Mouse (Mus musculus): Measurements from ENCODE around the gene Cdc20.

The Cdc20 gene

DNA sequence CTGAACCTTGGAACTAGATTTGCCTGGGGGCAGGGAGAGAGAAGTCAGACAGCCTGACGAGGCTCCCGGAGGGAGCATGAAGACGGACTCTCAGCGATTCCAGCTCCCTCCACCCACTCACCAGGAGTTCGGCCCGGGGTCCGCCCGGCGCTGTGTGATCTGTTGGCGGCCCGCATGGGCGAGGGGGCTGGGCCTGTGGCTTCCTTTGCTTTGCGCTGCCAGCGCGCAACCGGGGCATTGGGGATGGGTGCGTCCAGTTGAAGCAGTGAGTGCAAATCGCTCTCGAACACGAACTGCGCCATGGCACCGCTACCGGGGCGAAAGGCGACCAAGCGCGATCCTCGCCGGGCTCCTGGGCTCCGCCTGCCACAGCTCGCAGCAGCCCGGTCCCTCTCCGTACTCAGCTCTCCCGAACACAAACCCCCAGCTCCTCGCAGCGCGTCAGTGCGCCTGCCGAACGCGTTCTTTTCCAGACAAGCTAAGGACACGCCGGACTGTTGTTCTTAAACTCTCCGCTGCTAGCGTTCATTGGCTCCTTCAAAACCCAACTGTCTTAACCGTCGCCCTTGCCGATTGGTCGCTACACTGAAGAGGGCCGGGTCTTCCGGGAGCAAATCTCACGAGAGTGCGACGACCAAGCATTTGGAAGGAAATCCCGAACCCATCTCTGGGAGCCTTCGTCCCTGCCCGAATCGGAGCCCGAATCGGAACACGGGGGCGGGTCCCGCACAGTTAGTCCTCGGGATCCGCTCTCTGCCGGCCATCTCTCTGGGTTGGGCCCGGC lies at the start of gene Cdc20:
Gene Cdc20 (minus strand): TSS at position 533 of the 784 bp plus-strand sequence.
- peak; percentile 95 for DNase-seq (ENCODE audit: low spot score)

DNA sequence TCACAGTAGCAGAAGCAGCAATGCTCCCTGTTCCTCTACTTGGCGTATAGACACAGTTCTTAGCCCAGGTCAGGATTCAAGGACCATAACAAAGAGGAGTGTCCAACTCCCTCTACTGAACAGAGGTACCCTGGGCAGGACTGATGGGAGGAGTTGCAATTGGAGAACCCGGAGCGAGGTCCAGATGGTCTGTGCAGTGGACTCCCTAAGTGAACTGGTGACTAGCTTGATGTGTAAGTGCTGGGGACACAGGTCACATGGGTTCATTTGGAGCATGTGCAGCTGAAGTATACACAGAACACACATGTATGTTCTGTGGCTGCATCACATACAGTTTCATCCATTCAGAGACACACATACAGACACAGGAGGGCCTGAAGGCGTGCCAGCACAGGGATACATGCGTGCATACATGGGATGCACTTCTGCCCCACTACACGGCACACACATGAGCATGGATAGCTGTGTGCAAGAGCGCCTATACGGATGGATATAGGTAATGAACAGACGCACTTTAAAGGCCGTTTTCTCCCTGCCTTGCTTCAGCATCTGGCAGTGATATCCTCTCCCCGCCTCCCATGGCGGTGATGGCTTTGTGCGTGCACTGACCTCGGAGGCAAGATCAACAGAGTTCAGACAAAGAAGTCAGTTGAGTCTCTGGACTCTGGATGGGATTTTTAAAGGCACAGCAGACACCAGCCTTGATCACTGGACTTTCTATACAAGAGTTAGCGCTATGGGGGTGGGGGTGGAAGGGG lies 39.8 kb upstream of the Cdc20 start:
- DNase-seq (ENCODE audit: low spot score), result no peak

DNA sequence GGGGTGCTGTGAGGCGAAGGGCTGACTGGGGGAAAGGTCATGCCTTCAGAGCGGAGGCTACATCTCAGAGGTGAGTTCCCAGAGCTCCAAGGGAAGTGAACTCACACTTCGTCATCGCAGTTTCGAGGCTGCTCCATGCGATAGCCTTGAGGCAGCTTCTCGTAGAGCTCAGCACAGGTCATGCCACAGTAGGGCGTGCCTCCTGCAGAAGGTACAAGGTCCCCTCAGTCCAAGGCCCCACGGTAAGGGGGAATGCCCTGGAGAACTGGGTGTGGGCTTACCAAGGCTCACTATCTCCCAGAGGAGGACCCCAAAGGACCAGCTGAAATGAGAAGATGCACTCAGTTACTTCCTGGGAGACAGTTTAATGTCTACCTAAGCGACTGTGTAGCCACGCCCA lies 35.5 kb upstream of the Cdc20 start:
- DNase-seq (ENCODE audit: low spot score), result no peak

DNA sequence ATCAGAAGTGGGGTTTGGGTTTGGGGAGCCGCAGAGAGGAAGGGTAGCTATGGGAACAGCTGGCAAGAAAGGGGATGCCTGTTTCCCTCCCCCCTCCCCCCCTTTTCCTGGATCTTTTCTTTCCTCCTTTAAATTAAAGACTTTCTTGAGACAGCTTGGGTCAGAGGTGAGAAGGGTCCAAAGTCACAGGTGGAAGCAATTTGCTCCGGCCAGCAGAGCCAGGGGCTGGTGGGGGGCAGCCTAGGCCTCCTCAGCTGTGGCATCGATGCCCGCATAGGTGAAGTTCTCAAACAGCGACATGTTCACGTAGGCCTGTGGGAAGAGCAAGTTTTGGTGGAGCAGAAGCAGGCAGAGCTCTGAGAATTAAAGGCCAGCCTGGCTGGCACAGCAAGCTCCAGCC lies 34.1 kb upstream of the Cdc20 start:
- DNase-seq (ENCODE audit: low spot score), result no peak

DNA sequence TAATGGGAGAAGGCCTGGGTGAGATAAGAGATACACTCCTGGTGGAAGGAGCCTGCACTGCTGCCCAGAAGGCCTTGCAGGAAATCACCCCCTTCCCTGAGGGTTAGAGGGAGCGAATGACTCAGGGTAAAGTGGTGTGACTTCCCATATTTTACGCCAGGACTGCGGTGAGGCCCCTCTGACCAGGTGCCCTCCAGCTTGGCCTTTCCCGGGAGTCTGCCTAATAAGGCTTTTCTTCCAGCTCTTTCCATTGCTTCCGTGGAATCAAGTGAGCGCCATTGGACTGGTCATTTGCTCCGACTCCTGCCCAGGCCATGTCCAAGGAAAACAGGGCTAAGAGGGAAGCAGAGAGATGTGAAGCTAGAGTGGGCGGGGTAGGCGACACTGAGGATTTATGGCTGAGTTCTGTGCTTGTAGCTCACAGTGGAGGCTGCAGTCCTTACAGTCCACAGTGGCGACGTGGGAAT lies 28.6 kb upstream of the Cdc20 start:
- no peak for DNase-seq (ENCODE audit: low spot score)

DNA sequence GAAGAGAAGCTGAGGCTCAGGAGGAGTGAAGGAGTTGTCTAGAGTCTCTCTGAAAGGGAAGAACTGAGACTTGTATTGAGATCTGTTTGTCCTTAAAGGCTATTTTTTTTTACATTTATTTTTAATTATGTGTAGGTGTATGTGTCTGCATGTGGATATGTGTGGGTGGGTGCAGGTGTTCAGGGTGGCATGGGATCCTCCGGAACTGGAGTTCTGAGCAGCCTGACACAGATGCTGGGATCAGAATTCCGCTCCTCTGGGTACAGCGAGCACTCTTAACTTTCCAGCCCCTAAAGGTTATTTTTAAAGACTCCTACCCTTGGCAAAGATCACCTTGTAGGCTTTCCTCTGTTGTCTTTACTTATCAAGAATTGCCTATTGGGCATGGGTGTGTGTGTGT lies 27.8 kb upstream of the Cdc20 start:
- no peak for DNase-seq (ENCODE audit: low spot score)

DNA sequence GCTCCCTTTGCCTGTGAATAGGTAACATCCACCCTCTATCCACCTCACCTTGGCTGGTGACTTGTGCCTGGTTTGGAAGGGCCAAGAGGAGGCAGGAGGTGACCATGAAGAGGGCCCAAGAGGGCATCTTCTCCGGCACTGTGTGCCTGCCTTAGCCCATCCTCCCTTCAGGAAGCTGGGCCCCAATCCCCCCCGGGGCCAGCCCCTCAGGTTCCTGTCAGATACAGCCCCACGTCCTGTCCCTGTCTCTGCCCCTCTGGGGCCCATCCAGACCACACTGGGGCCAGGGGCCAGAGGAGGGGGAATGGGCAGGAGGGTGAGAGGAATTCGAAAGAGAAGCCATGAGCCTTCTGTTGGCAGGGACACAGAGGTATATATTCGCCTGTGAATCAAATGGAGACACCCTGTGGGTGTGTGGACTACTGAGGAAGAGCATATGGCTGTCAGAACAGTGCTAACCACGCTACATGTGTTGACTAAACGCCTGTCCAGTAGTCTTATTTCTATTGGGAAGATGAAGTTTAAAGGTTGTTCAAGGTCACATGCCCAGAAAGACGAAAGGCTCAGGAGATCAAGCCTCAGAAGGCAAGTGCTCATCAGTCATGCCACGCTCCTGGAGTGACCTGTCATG lies 20.3 kb upstream of the Cdc20 start, which contains the start of gene Mpl:
Gene Mpl (minus strand): TSS at position 169 of the 631 bp plus-strand sequence.
- no peak for DNase-seq (ENCODE audit: low spot score)

DNA sequence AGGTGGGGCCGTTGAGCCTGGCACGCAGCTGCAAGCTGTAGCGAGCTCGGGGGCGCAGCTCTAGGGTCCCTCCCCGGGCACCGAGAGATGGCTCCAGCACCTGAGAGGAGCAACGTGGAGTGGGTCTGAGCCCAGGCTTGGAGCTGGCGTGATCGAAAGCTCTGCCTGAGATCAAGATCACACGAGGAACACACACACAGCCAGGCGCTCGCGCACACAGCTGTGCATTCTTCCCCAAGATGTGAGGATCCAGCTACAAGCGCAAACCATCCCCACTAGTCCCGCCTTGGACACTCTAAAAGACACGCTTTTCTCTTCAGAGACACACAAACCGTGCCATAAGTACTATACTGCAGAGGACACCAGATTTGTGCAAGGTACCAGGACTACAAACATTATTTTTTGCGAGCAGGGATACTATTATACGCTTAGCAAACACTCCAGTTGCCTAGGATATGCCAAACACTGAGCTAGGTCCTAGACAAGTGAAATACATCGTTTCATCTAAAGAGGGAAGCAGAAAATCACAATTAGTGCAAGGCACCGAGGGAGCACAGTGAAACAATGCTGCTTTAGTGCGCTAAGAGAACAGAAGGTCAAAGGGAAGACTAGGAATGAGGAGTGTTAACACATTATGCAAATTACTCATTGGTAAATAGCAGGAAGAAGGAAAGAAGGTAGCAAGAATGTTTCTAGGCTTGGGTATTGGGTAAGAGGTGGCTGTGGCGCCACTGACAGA lies 9.4 kb upstream of the Cdc20 start:
- no peak for DNase-seq (ENCODE audit: low spot score)

DNA sequence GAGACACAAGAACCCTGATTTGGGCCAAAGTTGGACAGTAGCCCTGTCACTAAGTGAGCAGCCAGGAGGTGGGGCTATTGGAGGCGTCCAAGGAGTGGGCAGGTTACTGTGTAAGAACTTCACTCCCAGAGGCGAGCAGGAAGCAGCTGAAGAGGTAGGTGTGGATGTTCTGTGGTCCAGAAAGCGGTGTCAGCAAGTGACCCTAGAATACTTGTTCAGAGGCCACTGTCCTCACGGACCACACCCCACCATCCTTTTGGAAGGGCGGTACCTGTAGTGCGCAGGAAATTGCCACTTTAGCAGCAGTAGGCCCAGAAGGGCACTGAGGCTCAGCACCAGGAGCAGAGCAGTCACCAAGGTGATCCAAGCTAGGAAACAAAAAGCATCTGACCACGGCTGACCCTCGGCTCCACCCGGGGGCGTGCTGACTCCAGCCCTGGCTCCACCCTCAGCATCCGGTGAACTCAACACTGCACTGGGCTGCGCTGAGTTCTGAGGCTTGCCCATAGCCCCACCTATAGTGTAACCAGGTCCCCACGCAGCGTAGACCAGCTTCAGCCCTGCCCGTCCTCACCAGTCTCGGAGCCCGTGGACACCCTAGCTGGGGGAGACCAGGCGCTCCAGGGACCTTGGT lies 8.7 kb upstream of the Cdc20 start:
- peak; percentile 55 for DNase-seq (ENCODE audit: low spot score)

DNA sequence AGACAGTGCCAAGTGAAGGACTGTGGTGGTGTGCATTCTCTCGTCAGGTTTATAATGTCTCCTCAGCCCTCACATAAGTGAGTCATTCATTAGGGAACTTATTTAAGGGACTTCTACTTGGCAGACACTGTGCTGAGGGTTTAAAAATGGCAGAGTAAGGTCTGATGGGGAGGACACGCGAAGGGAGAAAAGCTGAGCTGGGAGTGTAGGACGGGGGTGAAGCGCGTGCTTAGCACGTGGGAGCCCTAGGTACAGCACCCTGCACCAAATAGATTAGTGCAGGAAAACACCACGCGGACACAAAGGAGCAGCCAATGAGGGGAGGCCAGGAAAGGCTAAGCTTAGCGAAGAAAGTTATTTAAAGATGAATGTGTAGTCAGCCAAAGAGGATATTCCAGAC lies 7.9 kb upstream of the Cdc20 start:
- no peak for DNase-seq (ENCODE audit: low spot score)

DNA sequence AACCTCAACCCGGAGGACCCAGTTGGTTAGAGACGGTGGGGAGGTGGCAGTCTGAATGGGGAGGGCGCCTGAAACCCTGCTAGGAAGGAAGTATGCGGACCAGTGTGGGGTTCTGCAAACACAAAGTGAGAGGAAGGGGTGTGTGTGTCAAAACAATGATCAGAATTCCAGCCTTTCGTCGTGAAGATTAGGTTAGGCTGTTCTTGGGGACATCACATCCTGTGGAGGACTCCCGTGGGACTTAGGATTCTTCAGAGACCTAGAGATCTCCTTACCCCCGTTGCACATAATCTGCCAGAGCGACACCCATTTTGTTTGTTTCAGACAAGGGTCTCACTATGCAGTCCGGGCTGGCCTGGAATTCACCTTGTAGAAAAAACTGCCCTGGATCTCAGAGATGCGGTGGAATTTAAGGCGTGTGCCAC lies 689 bp upstream of the Cdc20 start:
- peak; percentile 66 for DNase-seq (ENCODE audit: low spot score)

DNA sequence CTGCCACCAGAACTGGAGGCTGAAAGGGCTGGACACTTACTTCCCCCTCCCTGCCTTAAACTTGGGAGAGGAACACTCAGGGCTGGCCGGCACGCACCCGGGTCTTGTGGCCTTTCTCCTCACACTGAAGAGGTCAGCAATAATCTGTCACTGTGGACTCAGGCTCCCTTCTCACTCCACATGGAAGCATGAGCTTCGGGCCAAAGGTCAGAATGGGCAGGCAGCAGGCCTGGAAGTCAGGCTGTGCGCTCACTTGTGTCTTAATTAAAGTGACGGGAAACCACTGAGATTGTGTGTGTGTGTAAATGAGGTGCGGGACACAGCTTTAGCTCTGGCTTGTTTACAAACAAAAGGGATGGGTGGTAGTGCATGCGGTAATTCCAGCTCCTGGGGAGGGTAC lies 4.8 kb downstream of the Cdc20 start:
- peak; percentile 77 for DNase-seq (ENCODE audit: low spot score)

DNA sequence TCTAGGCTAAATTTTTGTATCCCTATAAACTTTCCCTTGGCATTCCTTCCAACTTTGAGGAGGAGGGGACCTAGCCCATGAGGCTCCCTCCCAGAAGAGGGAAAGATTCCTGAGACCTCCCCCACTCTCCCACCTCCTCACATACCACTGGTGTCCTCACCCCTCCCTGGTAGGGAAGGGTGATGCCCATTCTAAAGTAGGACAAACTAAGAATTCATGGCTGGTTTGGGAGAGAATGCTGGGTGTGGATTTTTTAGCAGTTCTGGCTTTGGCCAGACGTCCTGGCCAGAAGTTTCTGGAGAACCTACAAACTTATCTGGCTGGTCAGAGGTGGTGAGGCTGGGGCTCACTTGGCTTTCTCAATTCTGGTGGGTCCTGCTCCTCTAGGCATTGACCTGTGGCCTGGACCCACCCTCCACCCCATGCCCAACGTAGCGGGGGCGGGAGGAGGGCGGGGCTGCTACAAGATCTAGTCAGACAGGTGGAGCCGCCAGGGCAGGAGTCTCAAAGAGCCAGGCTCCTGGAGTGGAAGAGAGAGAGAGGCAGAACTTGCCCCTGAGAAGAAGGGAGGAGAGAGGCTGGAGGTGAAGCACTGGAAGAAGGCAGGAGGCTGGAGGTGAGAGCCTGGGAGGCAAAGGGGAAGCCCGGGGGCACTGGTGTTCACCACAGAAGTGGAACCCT lies 7.8 kb downstream of the Cdc20 start:
- peak; percentile 64 for DNase-seq (ENCODE audit: low spot score)

DNA sequence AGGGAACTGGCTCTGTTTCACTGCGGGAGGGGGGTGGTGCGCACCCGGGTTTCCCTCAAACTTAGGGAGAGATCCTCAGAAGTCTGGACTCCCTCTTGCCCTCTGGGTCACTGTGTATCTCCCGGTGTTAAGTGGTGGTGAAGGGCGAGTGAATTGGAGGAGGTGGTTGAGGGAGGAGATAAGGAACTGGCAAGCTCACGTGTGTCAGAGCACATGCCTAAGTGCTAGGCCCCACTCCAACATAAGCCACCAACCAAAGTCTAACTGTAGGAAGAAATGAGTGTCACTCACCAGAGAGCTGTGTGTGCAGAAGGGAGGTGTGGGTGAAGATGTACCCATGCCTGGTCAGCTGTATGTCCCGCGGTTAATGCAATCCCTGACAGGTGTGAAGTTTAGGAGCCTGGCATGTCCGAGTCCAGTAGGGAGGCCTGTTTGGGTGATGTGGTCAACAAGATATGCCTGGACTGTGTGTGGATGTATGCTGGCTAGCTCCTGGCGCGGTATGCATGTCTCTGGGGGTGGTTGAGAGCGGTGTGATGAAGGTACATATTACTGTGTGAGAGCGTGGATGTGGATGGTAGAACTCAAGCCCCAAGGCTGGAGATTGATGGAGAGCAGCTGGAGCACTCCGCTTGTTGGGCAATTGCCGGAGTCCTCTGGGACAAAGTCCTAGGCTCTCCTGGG lies 8.5 kb downstream of the Cdc20 start:
- peak; percentile 56 for DNase-seq (ENCODE audit: low spot score)

DNA sequence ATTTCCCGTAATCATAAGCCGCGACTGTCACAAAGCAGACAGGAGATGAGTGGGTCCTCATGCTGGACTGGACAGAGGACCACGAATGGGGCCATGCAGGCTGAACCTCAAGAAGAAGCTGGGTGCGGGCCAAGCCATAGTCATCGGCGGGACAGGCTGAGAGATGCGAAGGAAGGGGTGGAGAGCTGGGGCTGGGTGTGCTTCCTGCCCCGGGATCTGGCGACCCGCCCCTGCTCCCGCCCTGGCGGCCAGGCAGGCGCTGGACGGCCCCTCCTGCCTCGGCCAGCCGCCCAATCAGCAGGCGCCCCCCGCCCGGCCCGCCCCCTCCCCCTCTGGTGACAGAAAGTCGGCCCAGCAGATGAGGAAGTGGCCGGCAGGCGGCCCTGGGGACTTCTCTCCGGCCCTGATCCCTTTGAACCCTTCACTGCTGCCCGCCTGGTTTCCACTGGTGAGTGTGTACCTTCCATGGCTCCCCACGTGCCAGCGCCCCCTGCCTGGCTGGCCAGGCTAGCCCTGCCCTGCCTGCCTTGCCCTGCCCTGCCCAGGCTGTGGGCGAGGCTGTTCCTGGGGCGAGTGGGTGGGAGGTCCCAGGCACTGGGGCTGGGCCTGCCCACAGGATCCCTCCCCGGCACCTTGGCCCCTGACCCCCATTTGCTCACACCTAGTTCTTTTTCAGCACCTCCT lies 9.2 kb downstream of the Cdc20 start, which contains the start of gene Elovl1:
Gene Elovl1 (plus strand): TSS at position 326 of the 684 bp plus-strand sequence.
- peak; percentile 97 for DNase-seq (ENCODE audit: low spot score)

DNA sequence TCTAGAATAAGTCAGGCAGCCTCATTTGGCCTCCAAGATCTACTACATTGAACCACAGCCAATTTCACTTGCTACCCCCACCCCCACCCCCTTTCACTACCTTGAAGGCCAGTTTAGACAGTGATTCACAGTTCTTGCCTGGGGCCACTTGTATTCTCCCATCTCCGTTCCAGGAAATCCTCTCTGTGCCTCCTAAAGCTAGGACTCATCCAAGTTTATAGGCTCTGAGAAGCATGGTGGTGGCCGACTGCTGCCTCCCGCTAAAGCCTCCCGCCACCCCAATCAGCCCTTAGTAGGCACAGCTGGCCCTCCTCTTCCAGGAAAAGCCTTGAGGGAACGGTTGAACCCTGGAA lies 9.8 kb downstream of the Cdc20 start:
- no peak for DNase-seq (ENCODE audit: low spot score)

DNA sequence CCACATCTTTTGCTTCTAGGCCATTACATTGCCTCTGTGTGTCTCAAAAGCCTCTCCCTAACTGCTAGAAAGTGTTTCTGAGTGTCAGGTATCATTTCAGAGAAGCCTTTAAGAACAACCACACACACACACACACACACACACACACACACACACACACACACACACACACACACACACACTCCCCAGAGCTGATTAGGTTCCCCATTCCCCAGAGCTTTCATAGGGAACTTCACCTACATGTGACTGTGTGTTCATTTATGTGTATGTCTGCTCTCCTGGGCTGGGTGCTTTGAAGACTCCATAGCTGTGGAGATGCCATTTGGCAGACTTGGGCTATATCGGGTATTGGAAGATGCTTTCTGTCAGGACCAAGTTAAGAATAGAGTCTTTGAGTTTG lies 11.8 kb downstream of the Cdc20 start:
- DNase-seq (ENCODE audit: low spot score), result no peak

DNA sequence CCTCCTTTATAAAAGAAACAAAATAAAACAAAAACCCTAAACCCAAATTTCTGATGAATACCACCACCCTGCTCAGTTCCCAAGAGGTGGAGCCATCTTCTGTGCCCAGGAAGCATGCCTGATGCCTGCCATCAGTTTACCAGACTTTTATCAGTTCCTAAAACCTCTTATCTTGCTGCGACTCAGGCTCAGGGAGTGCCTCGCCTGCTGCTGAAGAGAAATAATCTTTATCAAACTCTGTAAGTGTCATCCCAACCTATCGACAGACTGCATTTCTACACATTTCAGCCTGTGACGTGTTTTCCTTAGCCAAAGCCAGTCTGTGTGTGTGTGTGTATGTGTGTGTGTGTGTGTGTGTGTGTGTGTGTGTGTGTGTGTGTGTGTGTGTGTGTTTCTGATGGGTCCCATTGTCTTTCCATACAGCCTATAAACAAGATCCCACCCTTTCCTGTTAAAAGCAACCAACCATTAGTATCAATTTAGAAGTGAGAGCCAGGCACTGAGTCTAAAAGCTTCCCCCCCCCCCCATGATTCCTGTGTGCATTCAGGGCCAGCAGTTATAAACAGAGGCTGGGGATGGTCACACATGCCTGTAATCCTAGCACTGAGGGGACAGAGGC lies 12.5 kb downstream of the Cdc20 start:
- no peak for DNase-seq (ENCODE audit: low spot score)

DNA sequence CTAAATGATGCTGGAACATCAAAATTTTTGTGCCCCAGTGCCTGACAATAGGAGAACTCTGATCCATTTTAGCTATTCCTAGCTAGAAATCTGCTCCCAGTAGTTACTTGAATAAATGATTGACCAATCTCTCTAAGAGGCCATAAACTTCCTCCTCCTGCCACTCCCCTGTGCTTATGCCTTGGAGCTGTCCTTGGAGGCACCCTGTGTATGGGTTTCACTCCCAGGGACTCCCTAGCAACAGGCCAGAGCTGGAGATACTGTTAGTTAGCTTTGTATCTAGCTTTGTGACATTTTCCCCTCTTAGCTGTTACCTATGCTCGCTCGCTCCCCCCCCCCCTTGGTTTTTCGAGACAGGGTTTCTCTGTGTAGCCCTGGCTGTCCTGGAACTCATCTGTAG lies 15.8 kb downstream of the Cdc20 start:
- DNase-seq (ENCODE audit: low spot score), result no peak
